Mouse (Mus musculus) layer of hippocampus, postnatal 10 days (tissue): ENCODE results near the gene Timeless. TPM values are rescaled to one million over a fixed set of nuclear protein-coding genes. Genes with fewer than 3 reads are reported as not detected.

ENCODE experiments used
- DNase-seq, 2 experiments: peaks; one replicate each; pipeline ENCODE4 v3.0.0; 2021; ENCODE audit warnings: low spot score in 2 of 2
- total RNA-seq, 2 experiments: library from RNA; stranded (reverse); gene quantifications; 2 replicates each; pipeline ENCODE4 v1.2.3; 2021

Gene Timeless
- total RNA-seq, 2 experiments from 2014 or later = 7.8 to 10.1 TPM

GRCm38 (mm10) chr10:128283604-128284579, 52.0 kb downstream of the Timeless start:
- DNase-seq = peak; percentile 77 to 80

GRCm38 (mm10) chr10:128290594-128290993, 58.7 kb downstream of the Timeless start:
- DNase-seq = peak; percentile 17 to 32

GRCm38 (mm10) chr10:128296370-128297090, 64.7 kb downstream of the Timeless start:
- DNase-seq = peak; percentile 12 to 20

GRCm38 (mm10) chr10:128297221-128297620, 65.4 kb downstream of the Timeless start:
- DNase-seq = no peak

- no peak for DNase-seq
These were observed 65.8 kb downstream of the Timeless start for GRCm38 (mm10) chr10:128297622-128298021.

- no peak for DNase-seq
These were observed 66.4 kb downstream of the Timeless start for GRCm38 (mm10) chr10:128298243-128298642.

GRCm38 (mm10) chr10:128298702-128299171, 66.9 kb downstream of the Timeless start, which contains the start of gene Il23a:
Il23a (minus strand) TSS chr10:128298752.
- no peak for DNase-seq

- DNase-seq = no peak
These were observed 70.5 kb downstream of the Timeless start for GRCm38 (mm10) chr10:128302357-128302756.

Other genes with a start within 250 kb of the Timeless start
- gene Hsd17b6, start 224.5 kb upstream of the Timeless start, total RNA-seq = not detected
- 1 to 10 TPM; 8.0 to 9.7 TPM for gene Prim1, start 216.9 kb upstream of the Timeless start, total RNA-seq
- gene Naca, start 196.5 kb upstream of the Timeless start, total RNA-seq = 100 to 1,000 TPM; 350 to 389 TPM
- 100 to 1,000 TPM; 166 to 168 TPM for gene Ptges3, start 173.1 kb upstream of the Timeless start, total RNA-seq
- 1,000 to 10,000 TPM; 1,650 to 1,701 TPM for gene Atp5b, start 148.8 kb upstream of the Timeless start, total RNA-seq
- gene Baz2a, start 140.5 kb upstream of the Timeless start, total RNA-seq = 10 to 100 TPM; 32.0 to 35.1 TPM
- 10 to 100 TPM; 11.3 to 16.1 TPM for gene Rbms2, start 51.8 kb upstream of the Timeless start, total RNA-seq
- gene Gls2, start 37.6 kb upstream of the Timeless start, total RNA-seq = 10 to 100 TPM; 12.2 to 17.1 TPM
- 10 to 100 TPM; 11.5 to 12.8 TPM for gene Spryd4, start 20.3 kb upstream of the Timeless start, total RNA-seq
- gene Mip, start 6.2 kb upstream of the Timeless start, total RNA-seq = not detected
- gene Apon, start 22.0 kb downstream of the Timeless start, total RNA-seq = not detected
- not detected for gene Apof, start 36.6 kb downstream of the Timeless start, total RNA-seq
- gene Stat2, start 38.5 kb downstream of the Timeless start, total RNA-seq = 10 to 100 TPM; 25.6 to 29.3 TPM
- under 1 TPM in 1 of 2 experiments, not detected in 1; 0.85 TPM for gene Il23a, start 66.7 kb downstream of the Timeless start, total RNA-seq
- gene Pan2, start 71.3 kb downstream of the Timeless start, total RNA-seq = 10 to 100 TPM; 15.5 to 15.8 TPM
- gene Cnpy2, start 90.4 kb downstream of the Timeless start, total RNA-seq = 10 to 100 TPM; 75.5 to 78.5 TPM
- 100 to 1,000 TPM; 277 to 286 TPM for gene Cs, start 105.7 kb downstream of the Timeless start, total RNA-seq
- 10 to 100 TPM; 55.6 to 58.8 TPM for gene Coq10a, start 136.9 kb downstream of the Timeless start, total RNA-seq
- gene Ankrd52, start 145.1 kb downstream of the Timeless start, total RNA-seq = 10 to 100 TPM; 79.0 to 80.3 TPM
- gene Slc39a5, start 169.2 kb downstream of the Timeless start, total RNA-seq = under 1 TPM; 0.22 to 0.53 TPM
- 10 to 100 TPM; 94.1 to 94.2 TPM for gene Nabp2, start 179.4 kb downstream of the Timeless start, total RNA-seq
- gene Rnf41, start 179.6 kb downstream of the Timeless start, total RNA-seq = 10 to 100 TPM; 76.0 to 78.2 TPM
- 100 to 1,000 TPM; 205 to 222 TPM for gene Smarcc2, start 227.2 kb downstream of the Timeless start, total RNA-seq